Mouse (Mus musculus) Patski (cell line): Measurements from ENCODE around the gene Rpp30. TPM values are rescaled to one million over a fixed set of nuclear protein-coding genes. Genes with fewer than 3 reads are reported as not detected.

Experiments used
- ATAC-seq: fragments of 100-300 bp; one replicate; pipeline ENCODE4 v1.8.0; 2021
- CTCF ChIA-PET: fragments of 350-600 bp; sonication (Branson Sonifier 250); formaldehyde crosslinking; loops from one replicate; lab custom pipeline; 2022; ENCODE audit warnings: inconsistent platforms; lab: Charles Lee
- POLR2A ChIA-PET: fragments of 350-600 bp; sonication (Branson Sonifier 250); formaldehyde crosslinking; loops from one replicate; lab custom pipeline; 2022; ENCODE audit warnings: antibody characterized with exemption, inconsistent platforms; lab: Charles Lee
- DNase-seq: peaks from one replicate; pipeline ENCODE4 v3.0.0-alpha.2; 2011; ENCODE audit warnings: low read depth, low spot score
- H3K27me3 ChIP-seq: fragments of 371-371 bp; one replicate; pipeline ENCODE4 v1.5.1; 2021
- CTCF ChIP-seq: fragments of 100-300 bp; IDR thresholded peaks from one replicate; pipeline ENCODE4 v1.5.1; 2021
- in situ Hi-C: fragments of 300-500 bp; cut with MboI; formaldehyde crosslinking; loops from 3 replicates; pipeline ENCODE4 v1.11.1; 2018; ENCODE audit warnings: low pct_unique_long_range_greater_than_20kb, mixed read lengths
- polyA plus RNA-seq: library from polyadenylated mRNA; unstranded; gene quantifications from one replicate; pipeline ENCODE4 v1.2.3, GENCODE M21; 2021

Gene Rpp30
- polyA plus RNA-seq, 1 experiment from 2014 or later, result 25.4 TPM

DNA sequence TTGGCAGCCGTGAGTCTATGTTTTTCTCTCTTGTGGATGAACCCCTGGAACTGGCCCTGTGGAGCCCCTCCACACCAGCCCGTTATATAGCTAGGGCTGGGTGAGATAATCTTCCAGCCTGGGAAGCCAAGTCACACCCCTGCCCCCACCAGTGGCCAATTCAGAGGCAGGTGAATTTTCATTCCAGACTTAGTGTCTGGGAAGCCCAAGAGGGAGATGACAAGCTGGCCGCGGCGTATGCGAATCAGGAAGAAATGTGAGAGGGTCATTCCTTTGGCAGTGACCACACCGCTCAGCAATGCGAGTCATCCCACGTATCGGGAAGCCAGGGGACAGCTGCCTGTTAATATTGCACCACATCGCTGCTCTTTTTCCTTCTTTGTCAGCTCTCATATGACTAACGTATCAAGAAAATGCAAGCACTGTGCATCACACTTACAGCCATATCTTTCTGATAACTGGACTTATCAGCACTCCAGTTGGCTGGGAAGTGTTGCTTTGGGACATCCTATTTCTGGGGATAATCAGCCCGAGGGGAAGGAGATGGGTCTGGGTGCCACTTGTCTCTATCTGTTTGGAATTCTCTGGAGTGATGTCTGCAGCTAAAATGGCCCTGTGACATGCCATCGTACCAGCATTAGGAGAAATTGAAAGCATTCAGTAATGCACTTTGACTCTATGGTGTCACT is 36.4 kb downstream of the Rpp30 start, which contains the start of gene Ankrd1:
Ankrd1 (minus strand) TSS at position 317 of the 689 bp plus-strand sequence.
- peak; percentile 77 for DNase-seq
- H3K27me3 ChIP-seq, result no peaks in the 10 kb centered on the region
- peak; percentile 88 for ATAC-seq
- POLR2A ChIA-PET, result interaction anchor here (1.2 to 6.7 kb wide), 2 partner anchors 8 to 89 kb away, joined by 3 to 62 read pairs; no protein-coding TSS in a partner anchor
- TF ChIP-seq CTCF, result no peak
- CTCF ChIA-PET, result interaction anchor here (1.7 to 5.2 kb wide), 2 partner anchors 9 to 29 kb away, joined by 6 to 28 read pairs; no protein-coding TSS in a partner anchor
- in situ Hi-C loops, result loop anchor here (10.0 kb wide), 1 partner anchor 805 kb away; the partner anchor contains the start of gene Btaf1

DNA sequence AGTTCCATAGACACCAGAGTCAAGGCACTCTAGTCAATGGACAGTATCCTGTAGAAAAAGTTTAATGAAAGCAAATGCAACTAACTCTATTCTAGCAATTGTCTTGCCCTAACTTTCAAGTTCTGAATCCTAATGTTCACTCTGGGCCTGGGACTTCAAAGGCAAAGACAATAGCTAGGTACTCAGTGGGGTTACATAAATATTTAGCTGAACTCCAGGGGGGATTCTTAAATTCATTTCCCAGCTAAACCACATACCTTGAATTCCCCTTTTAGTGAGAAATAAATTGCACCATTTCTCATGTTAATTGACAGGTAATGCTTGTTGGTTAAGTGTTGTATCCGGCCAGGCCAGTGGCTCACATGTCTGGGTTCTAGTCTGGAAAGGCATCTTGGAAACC is 40.7 kb downstream of the Rpp30 start:
- in situ Hi-C loops, result no loop called here
- ChIA-PET CTCF (no interaction called here), POLR2A (no interaction called here)
- DNase-seq (no peak), ATAC-seq (no peak)
- TF ChIP-seq CTCF, result no peak
- H3K27me3 ChIP-seq, result no peaks in the 10 kb centered on the region

DNA sequence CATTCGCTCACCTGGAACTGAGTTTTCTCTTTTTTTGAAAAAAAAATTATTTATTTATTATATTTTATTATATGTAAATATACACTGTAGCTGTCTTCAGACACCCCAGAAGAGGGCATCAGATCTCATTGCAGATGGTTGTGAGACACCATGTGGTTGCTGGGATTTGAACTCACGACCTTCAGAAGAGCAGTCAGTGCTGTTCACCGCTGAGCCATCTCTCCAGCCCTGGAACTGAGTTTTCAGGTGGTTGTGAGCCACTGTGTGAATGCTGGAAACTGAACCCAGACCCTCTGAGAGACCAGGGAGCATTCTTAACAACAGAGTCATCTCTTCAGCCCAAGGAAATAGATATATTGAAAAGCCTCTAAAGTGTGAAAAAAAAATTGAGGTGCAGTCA is 44.9 kb downstream of the Rpp30 start:
- DNase-seq (no peak), ATAC-seq (peak; percentile 0)
- ChIA-PET CTCF (interaction anchor here (3.8 kb wide), 1 partner anchor 10 kb away, joined by 28 read pairs; the partner anchor contains the start of gene Ankrd1), POLR2A (interaction anchor here (0.6 to 5.1 kb wide), 2 partner anchors 11 to 34 kb away, joined by 3 to 62 read pairs; partner anchors contain the start of gene Ankrd1)
- H3K27me3 ChIP-seq, result no peaks in the 10 kb centered on the region
- in situ Hi-C loops, result no loop called here
- no peak for TF ChIP-seq CTCF

DNA sequence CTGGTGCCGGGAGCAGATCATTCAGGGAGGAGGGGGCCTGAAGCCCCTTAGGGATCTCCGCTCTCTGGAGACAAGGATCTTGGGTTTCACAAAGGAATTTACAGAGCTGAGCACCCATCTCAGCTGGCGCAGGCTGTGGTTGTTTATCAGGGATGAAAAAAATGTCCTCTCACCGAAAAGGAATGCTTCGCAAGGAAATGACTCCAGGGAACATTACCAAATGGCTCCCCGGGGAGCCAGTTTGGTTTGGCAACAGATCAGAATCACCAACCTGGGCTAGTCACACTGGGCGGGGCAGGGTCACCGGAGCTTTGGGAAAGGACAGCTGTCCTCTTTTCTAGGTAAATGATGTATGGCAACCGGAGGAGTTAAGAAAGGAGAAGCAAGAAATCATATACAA is 45.7 kb downstream of the Rpp30 start:
- ATAC-seq (peak; percentile 93), DNase-seq (peak; percentile 89)
- H3K27me3 ChIP-seq, result no peaks in the 10 kb centered on the region
- CTCF ChIA-PET, result interaction anchor here (0.7 to 3.8 kb wide), 5 partner anchors 11 to 54 kb away, joined by 3 to 28 read pairs (median 4); partner anchors contain the start of gene Ankrd1
- TF ChIP-seq CTCF, result no peak
- POLR2A ChIA-PET, result interaction anchor here (5.1 kb wide), 1 partner anchor 12 kb away, joined by 62 read pairs; the partner anchor contains the start of gene Ankrd1
- in situ Hi-C loops, result no loop called here

DNA sequence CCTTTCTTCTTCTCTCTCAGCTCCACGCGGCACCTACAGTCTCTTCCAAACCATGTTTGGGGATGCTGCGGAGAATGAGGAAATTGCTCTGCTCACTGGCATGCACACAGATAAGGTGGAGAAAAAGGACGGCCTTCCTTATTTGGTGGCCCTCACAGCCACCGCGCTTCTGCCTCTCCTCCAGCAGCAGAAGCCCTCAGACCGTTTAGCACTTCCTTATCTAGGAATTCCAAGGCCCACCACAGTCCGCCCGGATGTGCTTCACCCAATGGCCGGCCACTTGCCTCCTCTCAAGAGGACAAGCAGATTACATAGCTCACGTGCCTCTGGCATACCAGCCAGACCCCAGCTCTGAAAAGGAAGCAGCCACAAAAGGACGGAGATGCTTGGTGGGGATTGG is 46.1 kb downstream of the Rpp30 start:
- in situ Hi-C loops, result no loop called here
- H3K27me3 ChIP-seq, result no peaks in the 10 kb centered on the region
- no peak for DNase-seq
- TF ChIP-seq CTCF, result no peak
- ChIA-PET CTCF (interaction anchor here (0.7 to 3.8 kb wide), 5 partner anchors 11 to 53 kb away, joined by 3 to 28 read pairs (median 4); partner anchors contain the start of gene Ankrd1), POLR2A (interaction anchor here (5.1 kb wide), 1 partner anchor 12 kb away, joined by 62 read pairs; the partner anchor contains the start of gene Ankrd1)
- ATAC-seq, result peak; percentile 66

DNA sequence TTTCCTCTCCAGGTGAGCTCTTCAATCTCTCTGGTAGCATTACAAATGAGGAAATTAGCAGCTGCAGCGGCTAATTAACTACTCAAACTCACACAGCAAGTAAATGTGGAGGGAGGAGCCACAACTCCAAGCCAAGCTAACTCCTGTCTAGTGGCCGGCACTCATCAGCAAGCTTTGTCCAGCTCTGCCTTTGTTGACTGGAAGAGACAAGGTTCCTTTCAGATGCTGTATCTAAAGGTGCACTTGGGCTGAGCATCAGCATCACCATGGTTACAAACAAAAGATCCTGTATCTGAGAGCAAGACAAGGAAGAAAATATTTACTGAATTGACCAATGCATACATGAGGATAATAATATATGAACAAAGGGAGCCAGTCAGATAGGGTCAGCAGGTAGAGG is 46.7 kb downstream of the Rpp30 start:
- TF ChIP-seq CTCF, result no peak
- in situ Hi-C loops, result no loop called here
- DNase-seq (no peak), ATAC-seq (no peak)
- ChIA-PET POLR2A (interaction anchor here (5.1 kb wide), 1 partner anchor 13 kb away, joined by 62 read pairs; the partner anchor contains the start of gene Ankrd1), CTCF (interaction anchor here (1.2 to 3.8 kb wide), 3 partner anchors 12 to 53 kb away, joined by 3 to 28 read pairs (median 4); partner anchors contain the start of gene Ankrd1)
- H3K27me3 ChIP-seq, result no peaks in the 10 kb centered on the region

DNA sequence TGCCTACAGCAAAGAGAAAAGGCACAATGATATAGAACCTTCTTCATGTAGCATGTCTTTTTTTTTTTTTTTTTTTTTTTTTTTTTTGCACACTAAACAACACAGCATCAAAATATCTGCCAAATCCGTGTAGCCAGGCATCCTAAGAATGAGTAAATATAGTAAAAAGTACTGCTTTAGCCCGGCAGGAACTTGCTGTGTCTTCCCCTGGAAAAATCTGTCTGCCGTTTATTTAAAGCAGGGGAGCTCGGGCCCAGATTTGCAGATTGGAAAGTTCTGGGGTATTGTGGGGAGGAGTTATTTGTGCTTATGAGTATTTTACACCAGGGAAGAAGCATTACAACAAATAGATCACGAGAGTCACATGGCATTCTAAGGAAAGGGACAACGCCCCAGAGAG is 48.5 kb downstream of the Rpp30 start:
- ChIA-PET CTCF (interaction anchor here (1.2 kb wide), 1 partner anchor 15 kb away, joined by 4 read pairs; no protein-coding TSS in a partner anchor), POLR2A (no interaction called here)
- in situ Hi-C loops, result no loop called here
- no peak for TF ChIP-seq CTCF
- H3K27me3 ChIP-seq, result no peaks in the 10 kb centered on the region
- DNase-seq (no peak), ATAC-seq (no peak)

DNA sequence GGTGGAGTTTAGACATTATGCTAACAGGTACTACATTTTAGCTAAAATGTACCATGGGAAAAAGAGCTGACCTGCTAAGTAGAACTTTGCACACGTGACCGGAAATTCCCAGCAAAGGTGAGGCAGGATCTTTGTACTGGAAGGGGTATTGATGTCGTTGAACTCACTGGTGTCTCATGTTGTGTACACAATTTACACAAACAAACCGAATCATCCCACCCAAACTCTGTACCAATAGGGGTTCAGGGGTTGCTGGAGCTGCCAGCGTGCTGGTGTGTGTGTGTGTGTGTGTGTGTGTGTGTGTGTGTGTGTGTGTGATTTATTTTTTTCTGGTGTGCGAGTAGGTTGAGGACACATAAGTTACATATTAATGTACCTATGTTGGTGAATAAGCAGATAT is 49.5 kb downstream of the Rpp30 start:
- ChIA-PET CTCF (interaction anchor here (1.2 to 1.4 kb wide), 3 partner anchors 14 to 17 kb away, joined by 3 to 4 read pairs (median 4); no protein-coding TSS in a partner anchor), POLR2A (interaction anchor here (0.5 to 0.7 kb wide), 2 partner anchors 295 to 363 kb away, joined by 3 to 5 read pairs; no protein-coding TSS in a partner anchor)
- TF ChIP-seq CTCF, result no peak
- ATAC-seq, result no peak
- in situ Hi-C loops, result no loop called here
- no peaks in the 10 kb centered on the region for H3K27me3 ChIP-seq
- DNase-seq, result no peak

DNA sequence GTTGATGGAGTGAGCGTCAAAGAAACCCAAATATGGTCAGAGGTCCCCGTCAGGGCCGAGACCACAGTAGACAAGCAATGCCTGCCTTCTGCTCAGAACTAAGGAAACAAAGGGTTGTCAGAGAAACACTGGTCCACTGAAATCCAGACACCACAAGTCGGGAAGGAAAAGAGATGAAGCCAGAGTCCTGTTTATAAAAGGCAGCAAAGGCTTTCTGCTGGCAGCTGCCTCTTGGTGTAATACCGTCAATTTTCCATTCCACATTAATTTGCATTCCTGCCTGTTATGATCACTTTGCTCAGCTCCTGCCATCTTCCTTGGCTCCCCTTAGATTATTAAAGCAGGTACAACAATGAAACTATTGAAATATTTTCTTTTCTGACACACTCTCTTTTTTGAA is 50.2 kb downstream of the Rpp30 start:
- POLR2A ChIA-PET, result interaction anchor here (0.7 kb wide), 1 partner anchor 295 kb away, joined by 3 read pairs; no protein-coding TSS in a partner anchor
- in situ Hi-C loops, result no loop called here
- CTCF ChIA-PET, result interaction anchor here (1.2 to 1.4 kb wide), 2 partner anchors 17 kb away, joined by 3 to 4 read pairs; no protein-coding TSS in a partner anchor
- no peak for ATAC-seq
- no peak for DNase-seq
- no peak for TF ChIP-seq CTCF
- H3K27me3 ChIP-seq, result no peaks in the 10 kb centered on the region

DNA sequence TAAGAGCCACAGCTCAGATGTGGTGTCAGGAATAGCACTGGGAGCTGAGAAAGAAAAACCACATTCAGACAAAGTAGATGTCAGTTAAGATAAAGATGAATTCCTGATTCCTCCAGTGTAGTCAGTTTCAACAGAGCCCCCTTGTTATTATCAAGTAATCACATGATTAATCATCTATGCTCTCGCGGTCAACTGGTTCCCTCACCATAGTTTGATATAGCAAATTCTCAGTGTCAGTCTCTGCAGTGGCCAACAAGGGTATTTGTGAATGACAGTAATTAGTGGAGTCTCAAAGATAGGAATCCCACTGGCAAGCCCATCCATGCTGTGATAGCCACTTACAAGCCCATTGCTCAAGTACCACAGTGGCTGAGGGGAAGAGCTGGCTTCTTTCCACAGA is 60.1 kb downstream of the Rpp30 start:
- in situ Hi-C loops, result no loop called here
- CTCF ChIA-PET, result no interaction called here
- no peak for DNase-seq
- no peak for ATAC-seq
- POLR2A ChIA-PET, result no interaction called here
- no peak for TF ChIP-seq CTCF
- no peaks in the 10 kb centered on the region for H3K27me3 ChIP-seq
